Mouse (Mus musculus) urinary bladder, postnatal 36 days (tissue): ENCODE measurements at regions not wholly inside any gene's neighbourhood (a gene's known extent, or its start where the extent isn't known, plus 50 kb on each side); places are given as distances from the start of the nearest gene placed in this dataset.

ENCODE experiments used
- DNase-seq, 2 experiments: peaks; one replicate each; pipeline ENCODE4 v3.0.0; 2022; ENCODE audit warnings: low spot score in 2 of 2, mixed read lengths in 1 of 2

GRCm38 (mm10) chr15:96772701-96773100, 73.2 kb upstream of the Slc38a2 start:
- peak in 1 of 2 experiments; percentile 15 for DNase-seq

- peak in 1 of 2 experiments; percentile 23 for DNase-seq
These were observed 71.3 kb upstream of the Slc38a2 start for GRCm38 (mm10) chr15:96770786-96771185.

GRCm38 (mm10) chr15:96770299-96770698, 70.8 kb upstream of the Slc38a2 start:
- no peak for DNase-seq

GRCm38 (mm10) chr15:96769751-96770150, 70.2 kb upstream of the Slc38a2 start:
- no peak for DNase-seq

GRCm38 (mm10) chr15:96768301-96768993, 68.9 kb upstream of the Slc38a2 start:
- DNase-seq = no peak

- DNase-seq = no peak
These were observed 67.7 kb upstream of the Slc38a2 start for GRCm38 (mm10) chr15:96767188-96767587.

GRCm38 (mm10) chr15:96766238-96766637, 66.7 kb upstream of the Slc38a2 start:
- no peak for DNase-seq

GRCm38 (mm10) chr15:96763611-96764010, 64.1 kb upstream of the Slc38a2 start:
- DNase-seq = no peak

- no peak for DNase-seq
These were observed 59.8 kb upstream of the Slc38a2 start for GRCm38 (mm10) chr15:96759078-96759995.

- no peak for DNase-seq
These were observed 58.1 kb upstream of the Slc38a2 start for GRCm38 (mm10) chr15:96757446-96758198.

GRCm38 (mm10) chr15:96756456-96756855, 56.9 kb upstream of the Slc38a2 start:
- no peak for DNase-seq

- no peak for DNase-seq
These were observed 56.4 kb upstream of the Slc38a2 start for GRCm38 (mm10) chr15:96755951-96756350.

- no peak for DNase-seq
These were observed 55.9 kb upstream of the Slc38a2 start for GRCm38 (mm10) chr15:96755322-96755942.

GRCm38 (mm10) chr15:96754079-96754478, 54.5 kb upstream of the Slc38a2 start:
- DNase-seq = no peak

- no peak for DNase-seq
These were observed 53.2 kb upstream of the Slc38a2 start for GRCm38 (mm10) chr15:96752719-96753118.

GRCm38 (mm10) chr15:96752062-96752358, 52.5 kb upstream of the Slc38a2 start:
- DNase-seq = no peak

- no peak for DNase-seq
These were observed 51.9 kb upstream of the Slc38a2 start for GRCm38 (mm10) chr15:96751243-96752061.

- DNase-seq = no peak
These were observed 50.2 kb upstream of the Slc38a2 start for GRCm38 (mm10) chr15:96749534-96750256.
